Mouse (Mus musculus): ENCODE data around the gene Cfap298.

- TF ChIP-seq CTCF (IDR thresholded peaks at IDR 0.05; ENCODE audit: extremely low read depth, insufficient read depth, low read length) (no peak), POLR2A (IDR thresholded peaks at IDR 0.05; ENCODE audit: extremely low read depth, insufficient read depth, low read length) (no peak)
Measured at GRCm38 (mm10) chr16:90953147-90953546, 18.2 kb upstream of the Cfap298 start.

Measured in cortical plate, adult 2 months (tissue).